Mouse (Mus musculus): ENCODE measurements around the gene Chd3.

GRCm38 (mm10) chr11:69386758-69387157 lies 17.6 kb upstream of the Chd3 start:
- TF ChIP-seq CTCF (IDR thresholded peaks at IDR 0.05; ENCODE audit: borderline replicate concordance, insufficient read depth, low read length) (no peak), POLR2A (IDR thresholded peaks at IDR 0.05; ENCODE audit: low read depth, low read length) (no peak)

Measured in embryonic fibroblast, embryonic 13.5 days (primary cell).